Mouse (Mus musculus): ENCODE results near the gene Mpi.

GRCm38 (mm10) chr9:57593454-57594173, 41.1 kb upstream of the Mpi start:
- TF ChIP-seq CTCF (IDR thresholded peaks at IDR 0.05; ENCODE audit: low read depth) (no peak), EP300 (IDR thresholded peaks at IDR 0.05; ENCODE audit: low read depth) (no peak)
